Comparison of ENCODE assay signal across 9 mouse cellular contexts in genomic region chr1:133891489-133891888, GRCm38 (mm10). TPM values are rescaled to one million over a fixed set of nuclear protein-coding genes. Genes with fewer than 3 reads are reported as not detected.
DNase-seq lines count a peak whose midpoint lies in the region; ATAC-seq lines count a peak whose summit lies in the region.
"Had no signal": no experiment of that assay in that cellular context is flagged by ENCODE, and none has a peak within 500 bp of the region (broad histone marks: within the 10 kb centered on the region; RNA-seq: fewer than 3 reads in every experiment).

No protein-coding gene starts in this region.

- ATAC-seq in forebrain, embryonic 11.5 days (replicated peaks; ENCODE audit: low FRiP score): no peak
- peak; percentile 34; the same call in 1 of the 2 replicates for ATAC-seq in lung, embryonic 16.5 days (ENCODE audit: low read depth)

- no peak overlapping the region for H3K4me2 ChIP-seq in forebrain, embryonic 11.5 days (ENCODE audit: low read depth, low read length, severe bottlenecking)
- no peak overlapping the region for H3K4me2 ChIP-seq in lung, embryonic 16.5 days (ENCODE audit: low read depth, low read length)
- H3K4me2 ChIP-seq: neural tube, embryonic 12.5 days had no signal

- WGBS in forebrain, embryonic 10.5 days: 32% methylated on average over 5 of the region's 5 CpGs
- 42% methylated on average over 5 of the region's 5 CpGs for WGBS in forebrain, embryonic 11.5 days
- 15% methylated on average over 5 of the region's 5 CpGs for WGBS in lung, embryonic 16.5 days

- no peak overlapping the region for H3K9ac ChIP-seq in forebrain, embryonic 11.5 days (ENCODE audit: low read length)
- H3K9ac ChIP-seq in lung, embryonic 16.5 days (ENCODE audit: low read length): no peak overlapping the region
- H3K9ac ChIP-seq: neural tube, embryonic 12.5 days had no signal

- peaks cover 60% of the 10 kb centered on the region for H3K27me3 ChIP-seq in forebrain, embryonic 10.5 days (ENCODE audit: poor library complexity, severe bottlenecking)
- no peaks in the 10 kb centered on the region for H3K27me3 ChIP-seq in forebrain, embryonic 11.5 days (ENCODE audit: control insufficient read depth, insufficient read depth, low read length)
- no peaks in the 10 kb centered on the region for H3K27me3 ChIP-seq in lung, embryonic 16.5 days (ENCODE audit: control insufficient read depth, insufficient read depth, low read depth, low read length)
- H3K27me3 ChIP-seq: neural tube, embryonic 12.5 days had no signal

- intact Hi-C loops in gastrocnemius, postnatal 14 days (cut with DNase I; ENCODE audit: low total_unique reads): no loop called here
- intact Hi-C loops in left cerebral cortex, postnatal 36 days (cut with DNase I): loop anchor here (10.0 kb wide), 1 partner anchor 257 kb away; no protein-coding TSS in a partner anchor

- no peaks in the 10 kb centered on the region for H3K9me3 ChIP-seq in forebrain, embryonic 10.5 days
- H3K9me3 ChIP-seq in forebrain, embryonic 11.5 days (ENCODE audit: control insufficient read depth, low read length): no peaks in the 10 kb centered on the region
- H3K9me3 ChIP-seq in lung, embryonic 16.5 days (ENCODE audit: control insufficient read depth, low read length): no peaks in the 10 kb centered on the region
- H3K9me3 ChIP-seq: neural tube, embryonic 12.5 days had no signal

- H3K27ac ChIP-seq in forebrain, embryonic 10.5 days: peak overlapping the region; percentile 48; the same call in 1 of the 2 replicates
- H3K27ac ChIP-seq in forebrain, embryonic 11.5 days (ENCODE audit: low read depth, low read length): no peak overlapping the region
- H3K27ac ChIP-seq in lung, embryonic 16.5 days (ENCODE audit: low read length): peak overlapping the region; percentile 60; the same call in 1 of the 2 replicates
- H3K27ac ChIP-seq: neural tube, embryonic 12.5 days had no signal

- DNase-seq in forebrain, embryonic 10.5 days (ENCODE audit: extremely low spot score, low spot score): no peak
- DNase-seq in forebrain, embryonic 11.5 days (ENCODE audit: low spot score): no peak
- DNase-seq in gastrocnemius, postnatal 14 days: peak; percentile 65
- peak; percentile 47 for DNase-seq in kidney, adult 18-20 months
- no peak for DNase-seq in urinary bladder, adult 18-20 months (ENCODE audit: low spot score in 2 of 2)
- DNase-seq in left cerebral cortex, postnatal 36 days (ENCODE audit: low spot score in 2 of 2): no peak
- DNase-seq in cerebellum, postnatal 14 days: no peak

- peaks cover 77% of the 10 kb centered on the region for H3K4me1 ChIP-seq in forebrain, embryonic 10.5 days
- H3K4me1 ChIP-seq in forebrain, embryonic 11.5 days (replicated peaks; ENCODE audit: control insufficient read depth, insufficient read depth, low read length): peaks cover 24% of the 10 kb centered on the region
- peaks cover 40% of the 10 kb centered on the region for H3K4me1 ChIP-seq in lung, embryonic 16.5 days (replicated peaks; ENCODE audit: control insufficient read depth, insufficient read depth, low read length)

- H3K4me3 ChIP-seq in forebrain, embryonic 10.5 days: no peak overlapping the region
- H3K4me3 ChIP-seq in forebrain, embryonic 11.5 days (ENCODE audit: low read depth, low read length): no peak overlapping the region
- H3K4me3 ChIP-seq in lung, embryonic 16.5 days (ENCODE audit: low read length): no peak overlapping the region
- H3K4me3 ChIP-seq: neural tube, embryonic 12.5 days had no signal

- H3K36me3 ChIP-seq in forebrain, embryonic 10.5 days (replicated peaks): no peaks in the 10 kb centered on the region
- no peaks in the 10 kb centered on the region for H3K36me3 ChIP-seq in forebrain, embryonic 11.5 days (ENCODE audit: control insufficient read depth, insufficient read depth, low read length)
- H3K36me3 ChIP-seq in lung, embryonic 16.5 days (ENCODE audit: control insufficient read depth, insufficient read depth, low read length): no peaks in the 10 kb centered on the region
- H3K36me3 ChIP-seq: neural tube, embryonic 12.5 days had no signal

RNA-seq across cellular contexts. Expression of gene Optc, which starts 16.3 kb away (rescaled TPM):
- polyA plus RNA-seq in forebrain, embryonic 10.5 days (2016; fragmentation: Nextera tagmentation; extraction: Ambion mirVana): 1.2 and 2.3 TPM in 2 replicates
- polyA plus RNA-seq in forebrain, embryonic 11.5 days (2014; fragmentation: Nextera tagmentation; extraction: Ambion mirVana): 2.5 and 2.6 TPM in 2 replicates
- under 1 TPM; 0.18 TPM for total RNA-seq in gastrocnemius, postnatal 14 days (2021)
- 0.29 and 0.54 TPM in 2 replicates for polyA plus RNA-seq in lung, embryonic 16.5 days (2015; fragmentation: Nextera tagmentation; extraction: Ambion mirVana)
- 1 to 10 TPM in 1 of 2 experiments, under 1 TPM in 1; 0.37 to 1.4 TPM for total RNA-seq in left cerebral cortex, postnatal 36 days (2021)

RNA-seq across cellular contexts. Expression of gene Prelp, which starts 29.7 kb away (rescaled TPM):
- polyA plus RNA-seq in forebrain, embryonic 10.5 days (2016; fragmentation: Nextera tagmentation; extraction: Ambion mirVana): 0.36 and 0.90 TPM in 2 replicates
- polyA plus RNA-seq in forebrain, embryonic 11.5 days (2014; fragmentation: Nextera tagmentation; extraction: Ambion mirVana): 1.2 and 1.4 TPM in 2 replicates
- total RNA-seq in gastrocnemius, postnatal 14 days (2021): 10 to 100 TPM; 15.6 to 18.4 TPM
- polyA plus RNA-seq in lung, embryonic 16.5 days (2015; fragmentation: Nextera tagmentation; extraction: Ambion mirVana): 22.4 and 28.6 TPM in 2 replicates
- 10 to 100 TPM in 1 of 2 experiments, 1 to 10 TPM in 1; 7.9 to 11.6 TPM for total RNA-seq in left cerebral cortex, postnatal 36 days (2021)

Comparison
In these comparisons a context has a peak if more than half of its experiments do, and no peak if none do; other contexts are left out.
1. DNase-seq: peak in gastrocnemius, postnatal 14 days (single experiment) and kidney, adult 18-20 months (single experiment); none in forebrain, embryonic 10.5 days (single experiment), forebrain, embryonic 11.5 days (single experiment), urinary bladder, adult 18-20 months (0 of 2), left cerebral cortex, postnatal 36 days (0 of 2) and cerebellum, postnatal 14 days (0 of 2).